Mouse (Mus musculus) frontal cortex, postnatal 10 days (tissue): ENCODE measurements at regions not wholly inside any gene's neighbourhood (a gene's known extent, or its start where the extent isn't known, plus 50 kb on each side); places are given as distances from the start of the nearest gene placed in this dataset.

Experiments used
- DNase-seq, 2 experiments: peaks; one replicate each; pipeline ENCODE4 v3.0.0; 2022; ENCODE audit warnings: low spot score in 2 of 2, mixed read lengths in 1 of 2

DNA sequence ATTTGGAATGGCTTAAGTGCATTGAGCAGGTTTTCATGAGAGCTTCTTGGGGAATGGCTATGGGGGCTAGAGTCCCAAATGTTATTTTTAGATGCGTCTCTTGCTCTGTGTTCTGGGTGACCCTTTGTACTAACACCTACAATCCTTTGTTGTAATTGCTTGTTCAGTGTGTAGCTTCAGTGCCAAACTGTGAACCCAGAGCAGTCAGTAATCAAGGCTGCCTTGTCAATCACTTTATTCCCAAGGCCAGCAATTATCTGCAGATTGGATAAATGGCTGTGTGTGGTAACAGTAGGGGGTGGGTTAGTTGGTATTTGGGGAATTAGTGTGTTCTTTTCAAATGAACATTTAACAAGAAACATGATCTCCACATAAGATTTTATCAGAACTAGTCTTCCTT lies 390.4 kb downstream of the Poteg start:
- no peak for DNase-seq

DNA sequence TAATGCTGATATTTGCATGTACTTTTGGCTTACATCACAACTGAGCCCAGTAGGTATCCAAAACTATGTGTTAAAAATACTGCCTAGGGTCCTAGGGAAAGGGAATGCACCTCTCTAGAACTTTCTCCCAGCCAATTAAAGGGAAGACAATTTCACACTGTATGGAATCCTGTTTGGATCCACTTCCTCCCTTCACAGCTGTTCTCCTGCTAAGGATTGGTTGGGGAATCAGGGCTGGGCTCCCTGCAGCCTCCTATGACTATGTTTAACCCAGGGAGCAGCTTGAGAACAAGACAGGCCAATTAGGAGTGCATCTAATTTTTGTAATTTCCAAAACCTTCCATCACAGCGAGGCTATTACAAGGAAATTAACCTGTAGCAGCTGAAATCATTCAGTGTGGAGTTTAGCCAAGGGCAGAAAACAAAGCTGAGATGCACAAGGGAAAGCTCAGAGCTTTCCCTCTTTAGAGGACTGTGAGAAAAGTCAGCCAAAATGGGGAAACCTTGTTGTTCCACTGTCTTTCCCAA lies 419.1 kb downstream of the Poteg start:
- DNase-seq: no peak

DNA sequence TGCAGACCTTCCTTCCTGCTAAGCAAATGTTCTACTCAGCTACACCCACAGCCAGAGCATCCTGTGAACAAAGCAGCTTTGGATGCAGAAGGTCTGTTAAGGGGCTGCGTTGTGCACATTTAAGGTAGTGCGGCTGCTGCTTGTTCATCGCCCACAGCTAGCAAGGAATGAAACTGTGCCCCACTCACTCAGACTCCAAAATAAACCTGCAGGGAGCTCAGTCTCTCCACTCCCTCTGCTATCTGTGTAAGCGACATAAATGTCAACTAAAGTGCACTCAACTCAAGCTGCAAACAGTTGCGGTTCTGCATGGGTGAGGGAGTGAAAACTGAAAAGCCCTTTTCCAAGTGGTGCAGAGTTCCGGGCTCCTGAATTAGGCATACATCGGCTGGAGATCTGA lies 421.1 kb downstream of the Poteg start:
- peak in 1 of 2 experiments; percentile 28 for DNase-seq

GRCm38 (mm10) chr8:27877691-27878264 lies 430.3 kb downstream of the Poteg start:
- DNase-seq: no peak

GRCm38 (mm10) chr8:27889292-27889691 lies 441.8 kb downstream of the Poteg start:
- no peak for DNase-seq

DNA sequence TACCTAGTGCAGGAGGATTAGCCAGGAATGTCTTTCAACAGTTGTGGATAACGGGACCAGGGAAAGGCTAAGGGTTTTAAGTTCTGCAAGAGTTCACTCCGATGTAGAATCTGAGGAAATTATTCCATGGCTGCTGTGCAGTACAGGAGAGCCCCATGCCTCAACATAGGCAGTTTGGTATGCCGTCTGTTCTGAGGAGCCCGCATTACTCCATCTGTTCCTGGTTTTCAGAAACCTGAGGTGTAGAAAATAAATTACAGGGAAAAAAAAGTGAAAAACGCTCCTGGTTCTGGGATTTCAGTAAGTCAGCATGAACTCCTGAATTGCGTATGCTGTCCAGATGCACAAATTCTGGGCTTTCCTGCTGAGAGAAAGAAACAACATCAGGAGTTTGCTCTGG lies 446.9 kb downstream of the Poteg start:
- DNase-seq: no peak

DNA sequence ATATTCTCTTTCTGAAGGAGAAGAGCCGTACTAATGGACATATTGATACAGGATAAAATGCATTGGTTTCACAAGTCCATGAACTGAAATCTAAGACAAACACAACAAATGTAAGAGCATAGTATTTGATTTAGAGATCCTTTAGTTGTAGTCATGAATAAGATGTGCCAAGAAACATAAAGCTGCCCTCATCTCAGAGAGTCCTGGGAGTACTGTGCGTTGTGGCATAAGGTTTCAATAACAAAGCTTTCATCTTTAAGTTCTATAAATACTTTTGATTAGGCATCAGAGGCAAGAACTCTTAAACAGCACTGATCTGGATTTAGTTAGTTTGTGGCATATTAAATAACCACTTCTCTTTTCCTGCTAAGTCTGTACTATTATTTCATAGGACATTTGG lies 452.6 kb downstream of the Poteg start:
- DNase-seq: no peak

GRCm38 (mm10) chr8:27903796-27904195 lies 456.3 kb downstream of the Poteg start:
- no peak for DNase-seq

DNA sequence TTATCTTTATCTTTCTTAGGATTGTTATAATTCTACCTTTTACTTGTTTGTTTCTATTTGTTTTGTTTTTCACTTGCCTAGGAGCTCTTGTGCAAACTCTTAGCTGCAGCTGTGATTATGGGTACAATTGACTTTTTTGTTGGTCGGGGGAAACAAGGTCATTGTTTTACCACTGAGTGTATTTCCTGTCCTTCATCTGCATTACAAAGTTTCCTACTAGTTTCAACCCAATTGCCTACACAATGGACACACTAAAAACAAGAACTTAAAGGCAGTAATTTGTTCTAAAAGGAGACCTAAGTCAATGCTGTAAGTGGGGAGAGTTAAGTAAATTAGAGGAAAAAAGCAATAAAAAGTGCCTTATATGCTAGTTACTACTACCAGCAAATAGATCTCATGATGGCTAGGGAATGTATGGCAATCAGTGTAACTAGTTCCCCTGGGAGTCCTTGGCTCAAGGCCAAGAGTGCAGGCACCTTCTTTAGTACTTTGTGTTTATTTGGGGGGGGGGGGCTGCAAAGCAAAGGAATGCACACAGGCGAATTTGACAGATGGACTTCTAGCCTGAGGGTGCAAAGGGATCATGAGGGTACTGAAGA lies 462.0 kb downstream of the Poteg start:
- DNase-seq: no peak

- DNase-seq: no peak
Observed at GRCm38 (mm10) chr8:27938559-27939492, 491.4 kb downstream of the Poteg start.

DNA sequence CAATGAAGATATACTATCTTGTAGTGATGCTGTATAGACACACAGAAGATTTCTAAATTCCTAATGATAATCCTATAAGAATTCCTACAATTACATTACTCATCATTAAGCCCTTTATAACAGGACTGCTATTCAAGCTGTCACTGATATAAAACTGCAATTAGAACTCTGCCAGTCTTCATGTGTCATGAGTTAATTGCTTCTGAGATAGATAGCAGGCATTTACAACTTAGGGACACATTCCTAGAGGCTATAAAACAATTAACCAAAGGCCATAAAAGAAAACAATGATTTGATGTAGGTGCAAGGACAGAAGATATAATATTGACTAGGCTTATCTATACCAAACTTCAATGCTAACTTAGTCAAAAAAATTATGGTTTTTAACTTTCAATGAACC lies 507.5 kb downstream of the Poteg start:
- no peak for DNase-seq

GRCm38 (mm10) chr8:27980920-27981319 lies 533.5 kb downstream of the Poteg start:
- DNase-seq: no peak

DNA sequence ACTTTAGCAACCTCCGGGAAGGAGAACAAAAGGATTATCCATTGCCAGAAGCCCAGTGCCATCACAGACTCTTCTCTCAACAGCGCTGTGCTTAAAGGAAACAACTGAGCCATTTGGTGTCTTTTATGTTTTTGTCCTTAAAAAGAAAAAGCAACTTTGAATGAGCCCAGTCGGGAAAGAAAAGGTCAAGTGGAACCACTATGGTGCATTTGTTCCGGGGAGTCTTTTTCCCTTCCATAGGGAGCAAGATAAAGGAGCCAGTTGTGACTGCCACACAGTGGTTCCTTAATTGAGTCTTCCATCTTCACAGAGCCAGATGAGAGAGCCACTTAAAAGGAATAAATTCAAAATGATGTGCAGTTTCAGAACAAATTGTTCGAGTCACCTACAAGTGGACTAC lies 534.3 kb downstream of the Poteg start:
- no peak for DNase-seq

DNA sequence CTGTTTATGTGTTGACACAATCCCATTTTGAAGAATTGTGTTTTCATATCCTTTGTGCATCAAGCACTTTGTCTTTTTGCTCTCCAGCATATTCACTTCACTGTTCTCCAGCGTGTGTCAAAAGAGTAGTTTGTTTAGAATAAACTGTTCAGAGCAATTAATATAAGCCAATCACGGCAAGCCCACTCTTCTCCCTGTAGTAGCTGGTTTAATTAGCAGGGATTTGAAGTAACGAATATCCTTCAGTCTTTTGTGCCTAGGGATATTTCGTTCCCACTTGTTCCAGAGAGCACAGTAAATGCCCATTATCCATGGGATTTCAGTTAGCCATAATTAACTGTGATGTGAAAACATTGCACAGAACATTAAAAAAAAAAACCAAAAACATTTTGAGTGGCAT lies 565.4 kb downstream of the Poteg start:
- no peak for DNase-seq
